Mouse (Mus musculus): ENCODE results near the gene Ipo7. TPM values are rescaled to one million over a fixed set of nuclear protein-coding genes. Genes with fewer than 3 reads are reported as not detected.

Gene Ipo7
- polyA plus RNA-seq, 1 experiment from 2014 or later = 22.9 TPM

- Histone ChIP-seq H3K9me3 (ENCODE audit: control insufficient read depth, low read length) (no peaks in the 10 kb centered on the region), H3K4me2 (ENCODE audit: low read depth, low read length) (no peak overlapping the region), H3K4me1 (ENCODE audit: control insufficient read depth, insufficient read depth, low read length) (peaks cover 5% of the 10 kb centered on the region), H3K36me3 (ENCODE audit: control insufficient read depth, insufficient read depth, low read length) (no peaks in the 10 kb centered on the region), H3K9ac (ENCODE audit: low read depth, low read length) (no peak overlapping the region), H3K4me3 (ENCODE audit: low read depth, low read length) (no peak overlapping the region), H3K27me3 (replicated peaks; ENCODE audit: control insufficient read depth, insufficient read depth, low read length) (no peaks in the 10 kb centered on the region), H3K27ac (replicated peaks; ENCODE audit: low read depth, low read length) (no peak overlapping the region)
- ATAC-seq (ENCODE audit: low read depth) (no peak), DNase-seq (ENCODE audit: low spot score) (no peak)
- 83% methylated on average over 5 of the region's 5 CpGs for whole genome bisulfite sequencing
These were observed 87.0 kb downstream of the Ipo7 start for GRCm38 (mm10) chr7:110105041-110105440.

Other genes starting within 250 kb of the Ipo7 start
- gene Nrip3, start 236.2 kb upstream of the Ipo7 start, polyA plus RNA-seq (2014; fragmentation: Nextera tagmentation; extraction: Ambion mirVana) = 1.8 and 1.9 TPM in 2 replicates
- 5.2 and 7.7 TPM in 2 replicates for gene Scube2, start 152.6 kb upstream of the Ipo7 start, polyA plus RNA-seq (2014; fragmentation: Nextera tagmentation; extraction: Ambion mirVana)
- 53.3 and 58.3 TPM in 2 replicates for gene Dennd5a, start 57.8 kb upstream of the Ipo7 start, polyA plus RNA-seq (2014; fragmentation: Nextera tagmentation; extraction: Ambion mirVana)
- gene Tmem41b, start 31.3 kb upstream of the Ipo7 start, polyA plus RNA-seq (2014; fragmentation: Nextera tagmentation; extraction: Ambion mirVana) = 67.6 and 70.6 TPM in 2 replicates
- gene Zfp143, start 42.9 kb downstream of the Ipo7 start, polyA plus RNA-seq (2014; fragmentation: Nextera tagmentation; extraction: Ambion mirVana) = 15.7 and 16.3 TPM in 2 replicates
- gene Wee1, start 103.8 kb downstream of the Ipo7 start, polyA plus RNA-seq (2014; fragmentation: Nextera tagmentation; extraction: Ambion mirVana) = 23.6 TPM in 2 replicates
- 29.1 and 29.2 TPM in 2 replicates for gene Swap70, start 203.4 kb downstream of the Ipo7 start, polyA plus RNA-seq (2014; fragmentation: Nextera tagmentation; extraction: Ambion mirVana)